Mouse (Mus musculus) embryonic facial prominence, embryonic 15.5 days (tissue): ENCODE results near the gene Nemp2. TPM values are rescaled to one million over a fixed set of nuclear protein-coding genes. Genes with fewer than 3 reads are reported as not detected.

ENCODE experiments used
- ATAC-seq: fragments of 200-750 bp; cut with Nextera tagmentation; 2 replicates; pipeline ENCODE4 v1.8.0; 2017; ENCODE audit warnings: low read depth, moderate TSS enrichment; ENCODE audit not compliant: insufficient number of reproducible peaks, low FRiP score, low TSS enrichment
- H3K27ac ChIP-seq: fragments of 300-500 bp; sonication (generic); replicated peaks from 2 replicates; pipeline ENCODE4 v1.5.1; 2015; ENCODE audit warnings: mild to moderate bottlenecking, inconsistent platforms
- H3K27me3 ChIP-seq: fragments of 300-500 bp; sonication (generic); 2 replicates; pipeline ENCODE4 v1.6.1; 2015; ENCODE audit warnings: inconsistent platforms
- H3K36me3 ChIP-seq: fragments of 300-500 bp; sonication (generic); 2 replicates; pipeline ENCODE4 v1.6.1; 2015; ENCODE audit warnings: mild to moderate bottlenecking, inconsistent platforms
- H3K4me1 ChIP-seq: fragments of 300-500 bp; sonication (generic); 2 replicates; pipeline ENCODE4 v1.6.1; 2015; ENCODE audit warnings: inconsistent platforms
- H3K4me2 ChIP-seq: fragments of 300-500 bp; sonication (generic); replicated peaks from 2 replicates; pipeline ENCODE4 v1.6.1; 2015; ENCODE audit warnings: mild to moderate bottlenecking, inconsistent platforms
- H3K4me3 ChIP-seq: fragments of 300-500 bp; sonication (generic); replicated peaks from 2 replicates; pipeline ENCODE4 v1.5.1; 2015; ENCODE audit warnings: mild to moderate bottlenecking, inconsistent platforms
- H3K9ac ChIP-seq: fragments of 300-500 bp; sonication (generic); 2 replicates; pipeline ENCODE4 v1.6.1; 2015; ENCODE audit warnings: inconsistent platforms
- H3K9me3 ChIP-seq: fragments of 300-500 bp; sonication (generic); replicated peaks from 2 replicates; pipeline ENCODE4 v1.6.1; 2016; ENCODE audit warnings: inconsistent platforms
- WGBS: fragments of 180-500 bp; shearing (Covaris S2); methylation state at CpG from one replicate; pipeline ENCODE4 v1.1.7; 2015; 5-methylcytosine and 5-hydroxymethylcytosine counted together
- polyA plus RNA-seq: library from polyadenylated mRNA; unstranded; fragments of >200 nt; fragmentation: Nextera tagmentation; extraction: Ambion mirVana; gene quantifications from 2 replicates; pipeline ENCODE4 v1.2.1, GENCODE M21; 2015

Gene Nemp2
- polyA plus RNA-seq, 1 experiment from 2014 or later, result 9.3 TPM

- WGBS, result 66% methylated on average over 2 of the region's 2 CpGs
- Histone ChIP-seq H3K4me1 (peaks cover 11% of the 10 kb centered on the region), H3K36me3 (no peaks in the 10 kb centered on the region), H3K9me3 (no peaks in the 10 kb centered on the region), H3K27ac (no peak overlapping the region), H3K27me3 (no peaks in the 10 kb centered on the region), H3K4me2 (peak overlapping the region; percentile 50), H3K9ac (0 out of 2 replicates have a peak overlapping the region, but pooled peaks have one; percentile 67), H3K4me3 (peak overlapping the region; percentile 84)
- no peak for ATAC-seq
Observed at GRCm38 (mm10) chr1:52631570-52631969, 1.1 kb downstream of the Nemp2 start.

DNA sequence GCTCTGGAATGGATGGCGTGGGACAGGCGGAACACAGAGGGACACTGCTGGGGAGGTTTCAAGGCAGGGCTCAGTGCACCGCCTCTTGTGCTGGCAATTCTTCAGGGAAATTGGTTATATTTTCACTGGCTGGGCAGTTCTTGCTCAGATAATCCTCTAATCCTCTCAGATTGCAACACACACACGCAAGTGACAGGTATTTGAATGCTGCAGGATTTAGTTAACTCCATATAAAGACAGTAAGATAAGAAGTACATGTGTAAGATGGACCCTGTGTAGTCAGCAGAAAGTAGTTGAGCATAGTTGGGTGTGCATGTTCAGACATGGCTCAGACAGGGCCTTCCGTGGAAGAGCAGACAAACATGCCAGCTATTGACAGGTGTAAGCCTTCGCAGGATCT is 3.7 kb downstream of the Nemp2 start:
- Histone ChIP-seq H3K9me3 (no peaks in the 10 kb centered on the region), H3K4me1 (peaks cover 11% of the 10 kb centered on the region), H3K4me3 (no peak overlapping the region), H3K27me3 (no peaks in the 10 kb centered on the region), H3K36me3 (peaks cover 1% of the 10 kb centered on the region; the same call in 1 of the 2 replicates), H3K9ac (no peak overlapping the region), H3K27ac (0 out of 2 replicates have a peak overlapping the region, but pooled peaks have one; percentile 51), H3K4me2 (no peak overlapping the region)
- 75% methylated on average over 6 of the region's 6 CpGs for WGBS
- no peak for ATAC-seq

GRCm38 (mm10) chr1:52635932-52636331 is 5.4 kb downstream of the Nemp2 start:
- Histone ChIP-seq H3K4me3 (no peak overlapping the region), H3K27me3 (no peaks in the 10 kb centered on the region), H3K4me1 (peaks cover 11% of the 10 kb centered on the region), H3K9ac (no peak overlapping the region), H3K4me2 (no peak overlapping the region), H3K27ac (no peak overlapping the region), H3K36me3 (peaks cover 16% of the 10 kb centered on the region), H3K9me3 (no peaks in the 10 kb centered on the region)
- WGBS, result 77% methylated on average over 3 of the region's 3 CpGs
- ATAC-seq, result no peak

GRCm38 (mm10) chr1:52638101-52638500 is 7.6 kb downstream of the Nemp2 start:
- WGBS, result 90% methylated on average over 2 of the region's 2 CpGs
- Histone ChIP-seq H3K4me1 (no peaks in the 10 kb centered on the region), H3K4me3 (no peak overlapping the region), H3K36me3 (peaks cover 18% of the 10 kb centered on the region), H3K4me2 (no peak overlapping the region), H3K9me3 (no peaks in the 10 kb centered on the region), H3K27ac (no peak overlapping the region), H3K9ac (no peak overlapping the region), H3K27me3 (no peaks in the 10 kb centered on the region)
- ATAC-seq, result no peak

- Histone ChIP-seq H3K27ac (no peak overlapping the region), H3K9me3 (no peaks in the 10 kb centered on the region), H3K4me2 (no peak overlapping the region), H3K4me3 (no peak overlapping the region), H3K9ac (no peak overlapping the region), H3K27me3 (no peaks in the 10 kb centered on the region), H3K4me1 (no peaks in the 10 kb centered on the region), H3K36me3 (peaks cover 18% of the 10 kb centered on the region)
- ATAC-seq, result no peak
- WGBS, result 78% methylated on average over 7 of the region's 7 CpGs
Observed at GRCm38 (mm10) chr1:52639090-52639489, 8.6 kb downstream of the Nemp2 start.

DNA sequence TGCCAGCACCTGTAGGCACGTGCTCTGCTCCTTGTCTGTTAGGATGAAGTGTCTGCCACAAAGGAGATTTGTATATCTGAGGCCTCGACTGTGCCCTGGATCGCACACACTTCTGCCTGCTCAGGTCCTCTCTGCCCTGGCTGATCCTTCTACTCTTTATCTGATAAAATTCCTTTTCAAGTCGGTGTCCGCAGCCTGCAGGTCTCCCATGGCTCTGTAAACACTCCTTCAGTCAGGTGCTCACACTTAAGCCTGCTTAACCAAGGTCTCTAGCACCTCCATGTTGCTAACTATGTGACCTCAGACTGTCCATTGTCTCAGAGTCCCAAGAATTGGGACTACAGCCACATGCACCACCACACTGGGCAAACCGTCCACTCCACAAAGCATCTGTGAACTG is 9.8 kb downstream of the Nemp2 start:
- H3K9ac ChIP-seq, result no peak overlapping the region
- H3K27me3 ChIP-seq, result no peaks in the 10 kb centered on the region
- no peak overlapping the region for H3K4me3 ChIP-seq
- 81% methylated on average over 6 of the region's 6 CpGs for WGBS
- H3K27ac ChIP-seq, result no peak overlapping the region
- no peak for ATAC-seq
- H3K4me2 ChIP-seq, result no peak overlapping the region
- no peaks in the 10 kb centered on the region for H3K4me1 ChIP-seq
- H3K36me3 ChIP-seq, result peaks cover 18% of the 10 kb centered on the region
- no peaks in the 10 kb centered on the region for H3K9me3 ChIP-seq

GRCm38 (mm10) chr1:52640736-52641135 is 10.2 kb downstream of the Nemp2 start:
- Histone ChIP-seq H3K9me3 (no peaks in the 10 kb centered on the region), H3K4me1 (no peaks in the 10 kb centered on the region), H3K4me3 (no peak overlapping the region), H3K4me2 (no peak overlapping the region), H3K36me3 (peaks cover 20% of the 10 kb centered on the region), H3K9ac (no peak overlapping the region), H3K27me3 (no peaks in the 10 kb centered on the region), H3K27ac (no peak overlapping the region)
- 85% methylated on average over 4 of the region's 4 CpGs for WGBS
- no peak for ATAC-seq

- Histone ChIP-seq H3K27ac (no peak overlapping the region), H3K9me3 (no peaks in the 10 kb centered on the region), H3K9ac (no peak overlapping the region), H3K27me3 (no peaks in the 10 kb centered on the region), H3K4me2 (no peak overlapping the region), H3K36me3 (peaks cover 30% of the 10 kb centered on the region), H3K4me1 (no peaks in the 10 kb centered on the region), H3K4me3 (no peak overlapping the region)
- WGBS, result 71% methylated on average over 11 of the region's 11 CpGs
- ATAC-seq, result no peak
Observed at GRCm38 (mm10) chr1:52648153-52649027, 17.9 kb downstream of the Nemp2 start.

- Histone ChIP-seq H3K9ac (no peak overlapping the region), H3K27me3 (no peaks in the 10 kb centered on the region), H3K4me2 (no peak overlapping the region), H3K36me3 (peaks cover 30% of the 10 kb centered on the region), H3K9me3 (no peaks in the 10 kb centered on the region), H3K4me3 (no peak overlapping the region), H3K4me1 (no peaks in the 10 kb centered on the region), H3K27ac (no peak overlapping the region)
- no peak for ATAC-seq
- WGBS, result 87% methylated on average over 5 of the region's 5 CpGs
Observed at GRCm38 (mm10) chr1:52650066-52650465, 19.6 kb downstream of the Nemp2 start.

DNA sequence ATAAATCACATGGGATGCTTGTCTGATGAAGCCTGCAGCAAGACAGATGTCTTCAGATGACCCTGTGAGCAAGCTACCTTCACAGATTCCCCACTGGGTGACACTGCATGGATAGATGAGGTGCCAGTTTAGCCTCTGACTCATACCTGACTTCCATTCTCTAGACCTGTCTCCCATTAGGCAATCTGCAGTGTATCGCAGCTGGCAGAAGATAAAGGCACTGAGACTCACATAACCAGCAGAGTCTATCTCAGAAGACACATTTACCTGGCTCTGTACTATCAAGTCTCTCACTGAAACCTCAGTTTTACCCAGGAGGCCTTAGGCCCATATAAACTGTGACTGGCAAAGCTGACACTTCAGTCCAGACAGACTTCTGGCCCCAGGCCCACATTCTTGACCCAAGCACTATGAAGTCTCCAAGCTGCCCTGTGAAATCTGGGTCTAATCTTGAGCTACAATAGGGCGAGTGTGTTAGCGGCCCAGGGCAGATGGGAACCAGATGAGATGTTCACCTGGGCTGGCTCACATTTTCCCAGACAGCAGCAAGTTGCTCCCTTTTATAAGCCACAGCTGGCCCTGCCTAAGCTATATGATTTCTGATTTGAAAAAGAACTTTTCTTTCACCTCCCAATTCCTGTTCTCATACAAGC is 22.2 kb downstream of the Nemp2 start:
- H3K9me3 ChIP-seq, result no peaks in the 10 kb centered on the region
- no peak overlapping the region for H3K27ac ChIP-seq
- H3K4me3 ChIP-seq, result no peak overlapping the region
- ATAC-seq, result no peak; the same call in 1 of the 2 replicates
- no peak overlapping the region for H3K4me2 ChIP-seq
- no peaks in the 10 kb centered on the region for H3K27me3 ChIP-seq
- H3K4me1 ChIP-seq, result no peaks in the 10 kb centered on the region
- peaks cover 18% of the 10 kb centered on the region for H3K36me3 ChIP-seq
- 56% methylated on average over 3 of the region's 3 CpGs for WGBS
- H3K9ac ChIP-seq, result no peak overlapping the region

DNA sequence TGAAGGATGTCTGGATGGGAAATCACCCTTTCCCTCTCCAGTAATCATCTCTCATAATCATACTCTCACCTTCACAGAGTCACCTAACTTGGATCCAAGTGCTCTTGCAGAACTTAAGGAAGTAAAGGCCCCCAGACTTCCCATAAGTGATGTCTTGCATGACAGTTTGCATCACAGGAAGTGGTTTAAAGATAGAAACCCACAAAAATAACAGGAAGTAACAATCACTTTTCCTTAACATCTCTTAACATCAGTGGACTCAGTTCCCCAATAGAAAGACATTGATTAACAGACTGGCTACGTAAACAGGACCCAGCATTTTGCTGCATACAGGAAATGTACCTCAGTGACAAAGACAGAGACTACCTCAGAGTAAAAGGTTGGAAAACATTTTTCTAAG is 22.9 kb downstream of the Nemp2 start:
- no peak overlapping the region for H3K9ac ChIP-seq
- peaks cover 17% of the 10 kb centered on the region for H3K36me3 ChIP-seq
- no peak overlapping the region for H3K4me2 ChIP-seq
- no peaks in the 10 kb centered on the region for H3K4me1 ChIP-seq
- H3K27me3 ChIP-seq, result no peaks in the 10 kb centered on the region
- H3K27ac ChIP-seq, result no peak overlapping the region
- ATAC-seq, result no peak
- no peak overlapping the region for H3K4me3 ChIP-seq
- no peaks in the 10 kb centered on the region for H3K9me3 ChIP-seq
- 77% methylated on average over 1 of the region's 1 CpGs for WGBS
